Comparison of ENCODE assay signal across 8 mouse cellular contexts in the genomic region with DNA sequence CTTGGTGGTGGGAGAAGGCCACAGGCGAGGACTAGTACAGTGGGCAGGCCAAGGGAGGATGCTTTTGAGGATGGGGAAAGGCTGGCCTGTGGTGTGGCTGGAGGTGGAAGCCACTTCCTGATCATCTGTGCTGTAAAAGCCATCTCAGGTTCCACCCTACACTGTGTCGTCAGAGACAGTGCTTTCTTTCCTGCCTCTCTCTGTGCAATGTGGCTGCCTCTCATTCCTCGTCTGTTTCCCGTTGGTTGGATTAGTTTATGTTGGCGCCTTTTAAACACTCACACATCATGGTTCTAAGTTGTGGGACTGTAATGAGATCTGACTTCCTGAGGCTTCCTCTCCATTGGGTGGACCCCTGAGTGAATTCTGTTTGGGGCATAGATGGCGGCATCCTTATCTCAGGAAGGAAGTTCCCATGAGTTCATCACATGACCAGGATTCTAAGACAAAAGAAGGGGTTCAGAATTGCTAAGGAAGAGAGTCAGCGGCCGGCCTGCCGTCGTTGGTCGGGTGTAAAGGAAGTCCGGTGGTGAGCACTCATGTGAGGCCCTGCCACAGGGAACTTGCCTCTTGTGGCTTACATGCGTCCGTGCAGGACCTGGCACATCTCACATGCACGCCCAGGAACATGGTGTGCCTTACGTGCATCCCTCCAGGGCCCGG.
A peak's percentile ranks its signal among the peaks of the same experiment; 100 is the strongest.
DNase-seq lines count a peak whose midpoint lies in the region; ATAC-seq lines count a peak whose summit lies in the region.

No protein-coding gene starts in this region.

- 60% methylated on average over 17 of the region's 17 CpGs for WGBS in kidney, embryonic 16.5 days
- WGBS in stomach, embryonic 16.5 days = 64% methylated on average over 17 of the region's 17 CpGs

- no peaks in the 10 kb centered on the region for H3K27me3 ChIP-seq in kidney, embryonic 16.5 days (ENCODE audit: insufficient read depth, low read length)
- H3K27me3 ChIP-seq in stomach, embryonic 16.5 days (ENCODE audit: control insufficient read depth, insufficient read depth, low read length) = no peaks in the 10 kb centered on the region

- H3K36me3 ChIP-seq in kidney, embryonic 16.5 days (ENCODE audit: insufficient read depth, low read length) = no peaks in the 10 kb centered on the region; the same call in 1 of the 2 replicates
- no peaks in the 10 kb centered on the region for H3K36me3 ChIP-seq in stomach, embryonic 16.5 days (ENCODE audit: control insufficient read depth, insufficient read depth, low read length)

- H3K4me3 ChIP-seq in kidney, embryonic 16.5 days (ENCODE audit: low read length) = no peak overlapping the region
- no peak overlapping the region for H3K4me3 ChIP-seq in stomach, embryonic 16.5 days (replicated peaks; ENCODE audit: low read length)

- DNase-seq in embryo, embryonic 10 days (ENCODE audit: low spot score) = peak; percentile 26
- DNase-seq in embryo, embryonic 11 days = no peak
- peak; percentile 81 for DNase-seq in lung, postnatal 25 days (ENCODE audit: low spot score)
- no peak for DNase-seq in retina, postnatal 1 day
- DNase-seq in adrenal gland, postnatal 4 days (ENCODE audit: low spot score in 2 of 2) = no peak

- peak overlapping the region; percentile 96 for H3K27ac ChIP-seq in kidney, embryonic 16.5 days (ENCODE audit: low read length)
- peak overlapping the region; percentile 84 for H3K27ac ChIP-seq in stomach, embryonic 16.5 days (ENCODE audit: low read length)

- peak; percentile 58 for ATAC-seq in granulocyte monocyte progenitor cell, adult 5-6 weeks (replicated peaks; ENCODE audit: poor library complexity, severe bottlenecking)
- ATAC-seq in kidney, embryonic 16.5 days (ENCODE audit: low FRiP score, low TSS enrichment) = 0 out of 2 replicates have a peak, but pooled peaks have one; percentile 14
- ATAC-seq in stomach, embryonic 16.5 days (ENCODE audit: insufficient read depth, low FRiP score) = no peak

- H3K4me1 ChIP-seq in kidney, embryonic 16.5 days (ENCODE audit: insufficient read depth, low read length) = peaks cover 69% of the 10 kb centered on the region
- peaks cover 83% of the 10 kb centered on the region for H3K4me1 ChIP-seq in stomach, embryonic 16.5 days (ENCODE audit: control insufficient read depth, insufficient read depth, low read length)

- no peaks in the 10 kb centered on the region for H3K9me3 ChIP-seq in kidney, embryonic 16.5 days (ENCODE audit: low read length)
- no peaks in the 10 kb centered on the region for H3K9me3 ChIP-seq in stomach, embryonic 16.5 days (replicated peaks; ENCODE audit: control insufficient read depth, low read length)

- no peak overlapping the region for H3K4me2 ChIP-seq in kidney, embryonic 16.5 days (replicated peaks; ENCODE audit: low read depth, low read length)
- H3K4me2 ChIP-seq in stomach, embryonic 16.5 days (ENCODE audit: low read depth, low read length) = no peak overlapping the region

- H3K9ac ChIP-seq in kidney, embryonic 16.5 days (replicated peaks; ENCODE audit: low read length) = peak overlapping the region; percentile 4; the same call in 1 of the 2 replicates
- H3K9ac ChIP-seq in stomach, embryonic 16.5 days (ENCODE audit: low read length) = peak overlapping the region; percentile 43

Comparison
In these comparisons a context has a peak if more than half of its experiments do, and no peak if none do; other contexts are left out.
1. DNase-seq: peak in embryo, embryonic 10 days (single experiment) and lung, postnatal 25 days (single experiment); none in embryo, embryonic 11 days (single experiment), retina, postnatal 1 day (single experiment) and adrenal gland, postnatal 4 days (0 of 2).